Mouse (Mus musculus) CD4-positive helper T cell, adult 2 months (primary cell): Measurements from ENCODE around the gene Atxn7l1.
A peak's percentile ranks its signal among the peaks of the same experiment; 100 is the strongest.

Experiments used
- DNase-seq: peaks from one replicate; pipeline ENCODE4 v3.0.0-alpha.2; 2012; ENCODE audit warnings: low read depth, missing footprints, low spot score

The Atxn7l1 gene

DNA sequence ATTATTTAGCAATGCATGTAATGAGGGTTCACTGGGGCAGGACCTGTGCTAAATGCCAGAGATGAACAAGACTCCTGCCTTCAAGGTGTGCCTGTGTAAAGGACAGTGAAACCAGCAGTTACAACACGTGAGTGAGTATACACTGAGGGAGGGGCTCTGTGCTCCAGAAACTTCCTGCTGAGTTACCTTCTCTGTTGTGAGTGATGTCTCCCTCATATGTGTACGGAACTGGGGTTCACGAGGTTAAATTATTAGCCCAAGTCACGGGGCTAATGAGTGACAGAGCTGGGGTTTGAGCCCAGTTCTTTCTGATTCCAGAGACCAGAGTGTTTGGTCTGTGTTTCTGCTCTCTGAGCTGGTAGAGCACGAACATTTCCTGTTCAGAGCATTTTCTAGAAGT lies 168.3 kb downstream of the Atxn7l1 start:
- peak; percentile 58 for DNase-seq

DNA sequence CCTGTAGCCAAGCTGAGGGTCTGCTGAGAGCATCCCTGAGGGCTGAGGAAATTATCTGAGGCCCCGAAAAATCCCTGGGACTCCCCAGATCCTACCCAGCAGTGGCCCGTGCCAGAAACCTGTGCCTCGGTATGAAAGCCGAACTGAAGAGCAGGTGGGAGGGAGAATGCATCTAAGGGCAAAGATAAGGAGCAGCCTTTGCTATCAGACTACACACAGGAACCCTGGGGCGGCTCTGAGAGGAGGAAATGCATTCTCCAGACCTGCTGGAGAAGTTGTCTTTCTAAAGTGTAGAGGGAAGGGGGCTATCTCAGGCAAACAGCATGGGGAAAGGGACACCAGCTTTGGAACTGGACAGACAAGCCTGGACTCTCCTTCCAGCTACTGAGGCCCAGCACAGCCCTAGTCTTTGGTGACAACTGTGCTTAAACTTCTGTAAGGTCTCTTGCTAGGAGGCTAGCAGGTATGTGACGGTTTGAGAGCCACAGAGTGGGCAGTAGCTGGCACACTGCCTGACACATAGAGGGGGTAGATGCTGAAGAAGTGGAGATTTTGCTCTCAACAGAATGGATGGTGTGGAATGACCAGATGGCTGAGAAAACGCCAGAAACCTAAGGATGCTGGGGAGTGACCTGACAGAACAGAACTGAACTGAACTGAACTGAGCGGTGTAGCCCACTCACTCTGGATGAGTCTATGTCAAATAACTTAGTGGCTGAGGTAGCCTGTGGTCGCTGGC lies 170.5 kb downstream of the Atxn7l1 start:
- DNase-seq = no peak

DNA sequence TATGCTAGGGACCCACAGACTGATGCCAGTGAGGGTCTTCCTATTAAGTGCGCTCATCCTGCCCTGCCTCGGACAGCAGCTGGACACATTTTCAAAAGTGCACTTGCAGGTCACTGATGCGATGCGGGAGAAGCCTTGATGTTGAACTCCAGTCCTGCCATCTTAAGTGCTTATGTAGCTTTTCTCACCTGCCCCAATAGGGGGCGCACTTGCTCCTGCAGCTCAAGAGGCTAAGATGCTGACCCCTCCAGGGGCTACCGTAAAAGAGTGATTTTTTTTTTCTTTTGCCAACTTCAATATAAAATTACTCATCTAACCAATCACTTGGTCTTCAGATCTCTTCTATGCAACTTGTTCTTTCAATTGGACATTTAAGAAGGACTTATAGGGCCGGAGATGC lies 175.1 kb downstream of the Atxn7l1 start:
- DNase-seq = peak; percentile 37

DNA sequence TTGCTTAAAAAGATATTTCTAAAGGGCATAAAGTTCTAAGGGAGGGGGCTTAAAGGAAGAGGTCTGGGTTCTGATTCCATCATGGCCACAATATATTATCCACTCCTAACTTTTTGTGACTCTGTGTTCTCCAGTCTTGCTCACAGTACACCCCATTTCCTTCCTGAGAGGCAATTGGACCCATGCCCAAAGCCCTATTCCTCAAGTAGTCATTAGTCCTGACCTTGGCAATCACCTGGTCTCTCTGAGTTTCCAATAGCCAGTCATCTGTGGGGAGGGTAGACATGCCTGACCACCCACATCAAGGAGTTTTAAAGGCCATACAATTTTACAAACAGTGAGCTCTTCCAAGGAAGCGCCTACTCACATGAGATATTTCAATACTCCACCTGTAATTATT lies 176.3 kb downstream of the Atxn7l1 start:
- DNase-seq = no peak

DNA sequence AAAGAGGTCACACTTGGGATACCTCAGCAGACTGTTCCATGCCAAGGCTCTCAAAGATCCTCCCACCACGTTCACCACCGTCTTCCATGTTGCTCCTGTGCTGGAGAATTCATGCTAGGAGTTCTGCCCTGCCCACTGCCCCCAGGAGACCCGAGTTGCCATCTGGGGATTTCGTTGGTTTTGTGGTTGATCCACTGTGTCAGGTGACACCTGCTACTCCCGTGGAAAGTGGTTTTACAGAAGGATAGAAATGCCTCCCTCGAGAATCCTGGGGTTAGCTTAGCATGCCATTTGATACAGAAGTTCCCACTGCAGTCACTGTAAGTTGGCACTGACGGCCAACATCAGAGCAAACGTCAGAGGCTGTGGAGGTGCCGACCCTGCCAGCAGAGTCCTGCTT lies 177.9 kb downstream of the Atxn7l1 start:
- no peak for DNase-seq

DNA sequence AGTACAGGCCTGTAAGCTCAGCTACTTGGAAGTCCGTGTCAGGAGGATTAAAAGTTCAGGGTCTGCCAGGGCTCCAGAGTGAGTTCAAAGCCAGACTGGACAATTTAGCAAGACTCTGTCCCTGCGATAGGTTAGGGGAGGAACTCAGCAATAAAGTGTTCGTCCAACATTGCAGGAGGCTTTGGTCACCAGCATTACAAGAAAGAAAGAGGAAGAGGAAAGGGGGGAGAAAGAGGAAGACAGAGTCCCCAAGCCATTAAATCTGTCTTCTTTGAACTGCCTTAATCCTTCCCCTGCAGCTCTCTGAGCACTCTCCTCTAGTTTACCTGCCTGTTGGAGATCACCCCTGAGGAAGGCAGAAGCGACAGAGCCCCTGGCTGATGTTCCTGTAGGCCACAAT lies 184.6 kb downstream of the Atxn7l1 start:
- DNase-seq = no peak

DNA sequence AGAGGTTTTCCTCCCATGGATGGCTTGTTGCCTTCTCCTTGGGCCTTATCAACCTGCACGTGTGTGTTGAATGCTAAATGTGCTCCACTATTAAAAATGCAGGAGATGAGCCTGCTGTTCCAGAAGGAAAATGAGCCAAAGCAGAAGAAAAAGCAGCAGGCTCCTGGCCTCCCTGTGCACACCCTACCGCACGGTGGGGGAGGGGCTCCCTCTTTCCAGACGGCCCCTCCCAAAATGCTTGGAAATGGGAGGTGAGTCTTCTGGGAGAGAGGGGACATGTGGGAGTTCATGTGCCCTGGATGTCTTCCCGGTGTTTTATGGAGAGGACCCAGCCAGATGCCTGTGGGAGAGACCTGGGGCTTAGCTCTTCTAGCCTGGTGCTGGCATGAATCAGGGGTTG lies 185.3 kb downstream of the Atxn7l1 start:
- no peak for DNase-seq

DNA sequence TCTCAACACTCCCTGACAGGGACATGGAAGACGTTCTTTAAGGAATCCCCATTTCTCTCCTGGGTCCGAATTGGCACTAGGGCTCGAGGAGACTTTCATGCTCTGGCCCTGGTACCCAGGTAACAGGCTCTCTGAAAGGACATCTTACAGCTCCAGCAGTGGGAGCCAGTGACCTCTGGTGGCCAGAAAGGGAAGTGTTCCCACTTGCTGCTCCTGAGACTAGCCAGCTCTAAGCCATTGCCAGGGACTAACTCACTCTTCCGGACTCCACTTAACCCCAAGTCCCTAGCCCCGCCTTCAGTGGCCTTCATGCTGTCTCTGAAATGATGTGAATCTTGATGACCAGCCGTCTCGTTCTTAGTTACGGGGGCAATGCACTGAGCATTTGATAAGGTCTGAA lies 186.4 kb downstream of the Atxn7l1 start:
- peak; percentile 79 for DNase-seq

DNA sequence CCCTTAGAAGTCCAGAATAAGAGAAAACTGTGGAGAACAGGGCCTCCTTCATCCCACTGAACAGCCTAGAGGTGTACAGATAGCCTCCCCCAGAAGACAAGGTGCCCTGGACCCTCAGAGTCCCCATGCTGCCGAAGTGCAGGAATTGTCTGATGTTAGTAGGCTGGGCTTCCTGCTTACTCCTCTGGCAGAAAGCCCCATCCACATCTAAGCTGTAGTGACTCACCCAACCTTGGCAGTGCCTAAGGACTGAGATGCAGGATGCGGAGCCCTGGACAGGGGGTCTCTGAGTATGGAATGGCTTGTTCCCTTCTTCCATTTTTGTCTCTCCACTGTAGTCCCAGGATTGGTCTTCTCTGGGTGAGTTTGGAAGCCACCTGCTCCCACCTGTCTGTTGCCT lies 187.0 kb downstream of the Atxn7l1 start:
- DNase-seq = no peak

DNA sequence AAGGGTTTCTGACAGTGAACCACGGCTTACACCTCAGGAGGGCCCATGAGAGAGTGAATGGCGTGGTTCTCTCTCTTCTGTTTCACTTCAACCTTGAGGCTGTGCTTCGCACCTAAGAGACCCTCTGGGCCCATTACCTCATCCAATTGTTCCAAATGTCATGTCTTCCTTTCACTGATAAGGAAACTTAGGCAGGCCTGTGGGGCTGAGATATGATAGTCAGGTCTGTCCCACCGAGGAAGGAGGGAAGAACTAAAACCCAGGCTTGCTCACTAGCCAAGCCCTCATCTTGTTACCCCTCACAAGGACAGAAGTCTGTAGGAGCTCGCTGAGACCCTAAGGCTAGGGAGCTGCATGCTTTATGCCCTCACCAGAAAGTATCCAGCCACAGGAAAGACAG lies 187.5 kb downstream of the Atxn7l1 start:
- no peak for DNase-seq

DNA sequence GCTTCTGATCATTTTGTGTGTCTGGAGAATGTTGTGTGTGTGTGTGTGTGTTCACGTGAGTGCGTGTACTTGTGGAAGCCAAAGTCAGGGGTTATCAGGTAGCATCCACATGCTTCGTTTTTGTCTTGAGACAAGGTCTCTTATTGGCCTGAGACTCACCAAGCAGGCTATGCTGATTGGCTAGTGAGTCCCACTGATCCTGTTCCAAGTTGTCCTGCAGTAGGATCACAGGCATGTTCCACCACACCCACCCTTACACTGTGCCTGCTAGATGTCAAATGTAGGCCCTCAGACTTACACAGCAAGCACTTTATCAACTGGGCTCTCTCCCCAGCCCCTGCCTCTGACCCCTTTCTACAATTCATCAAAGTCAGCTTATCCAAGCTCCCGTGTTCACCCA lies 187.9 kb downstream of the Atxn7l1 start:
- DNase-seq = no peak

DNA sequence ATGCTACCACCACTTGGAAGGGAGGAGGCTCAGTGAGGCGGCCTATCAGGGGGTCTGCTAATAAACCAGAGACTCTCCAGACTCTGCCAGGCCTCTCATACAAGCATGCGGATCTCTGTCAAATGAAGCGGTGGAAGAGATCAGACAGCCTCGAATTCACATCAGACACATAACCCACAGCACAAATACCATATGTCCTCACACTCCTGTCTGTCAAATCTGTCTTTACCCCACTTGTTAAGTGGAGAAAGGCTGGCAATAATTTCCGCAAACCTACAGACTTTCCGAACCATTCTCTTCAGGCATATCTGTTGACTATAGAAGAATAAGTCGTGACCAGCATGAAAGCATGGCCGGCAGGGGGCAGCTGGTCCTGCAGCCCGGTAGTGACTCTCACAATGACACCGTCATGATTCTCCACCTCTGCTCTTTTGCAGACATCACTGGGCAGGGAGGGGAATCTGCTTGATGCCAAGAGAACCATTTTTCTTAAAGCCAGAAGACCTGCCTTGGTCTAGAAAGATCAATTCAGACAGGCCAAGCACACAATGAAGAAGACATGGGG lies 189.2 kb downstream of the Atxn7l1 start:
- DNase-seq = no peak

DNA sequence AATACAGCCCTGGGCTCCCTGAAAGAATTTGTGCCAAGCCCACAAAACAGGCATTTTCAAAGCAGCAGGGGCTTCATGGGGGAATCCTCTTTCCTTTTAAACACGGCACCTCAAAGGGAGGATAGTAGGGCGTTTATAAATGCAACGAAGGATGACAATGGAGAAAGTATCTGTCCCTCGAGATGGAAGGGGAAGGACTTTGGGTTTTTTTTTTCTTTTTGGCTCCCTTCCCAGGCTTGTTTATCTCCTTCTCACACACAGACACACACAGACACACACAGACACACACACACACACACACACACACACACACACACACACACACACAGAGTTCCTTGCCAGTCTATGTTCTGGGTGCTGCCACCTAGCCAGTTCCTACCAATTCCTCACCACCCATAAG lies 189.8 kb downstream of the Atxn7l1 start:
- DNase-seq = no peak

DNA sequence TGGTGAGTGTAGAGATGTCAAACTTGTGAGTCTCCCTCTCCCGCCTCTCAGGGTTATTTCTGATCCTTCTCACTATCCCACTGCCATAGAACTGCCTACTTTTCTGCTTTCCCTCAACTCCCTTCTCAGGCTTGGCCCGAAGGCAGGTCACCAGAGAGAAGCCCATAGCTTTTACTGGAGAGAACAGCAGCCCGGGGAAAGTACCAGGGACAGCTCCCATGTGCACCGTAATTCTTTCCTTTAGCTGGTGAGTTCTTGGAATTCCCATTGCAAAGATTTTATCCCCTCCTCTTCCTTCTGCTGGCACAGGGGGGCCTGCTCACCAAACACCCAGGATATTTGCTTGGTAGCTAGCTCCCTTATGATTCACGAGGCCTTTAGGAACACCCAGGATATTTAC lies 190.7 kb downstream of the Atxn7l1 start:
- DNase-seq = no peak

DNA sequence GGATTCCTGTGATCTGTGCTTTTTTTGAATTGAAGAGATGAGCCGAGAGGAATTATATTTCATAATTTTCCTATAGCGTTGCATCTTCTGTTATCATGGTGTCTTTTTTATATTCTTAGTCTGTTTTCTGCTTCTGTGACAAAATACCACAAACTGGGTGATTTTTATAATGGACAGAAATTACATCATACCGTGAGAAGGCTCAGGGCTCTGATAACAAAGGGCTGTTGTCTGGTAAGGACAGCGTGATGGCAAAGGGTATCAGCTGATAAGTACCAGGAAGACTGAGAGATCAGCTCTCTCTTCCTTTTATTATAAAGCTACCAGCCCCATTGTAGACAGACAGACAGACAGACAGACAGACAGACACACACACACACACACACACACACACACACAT lies 192.3 kb downstream of the Atxn7l1 start:
- DNase-seq = no peak

DNA sequence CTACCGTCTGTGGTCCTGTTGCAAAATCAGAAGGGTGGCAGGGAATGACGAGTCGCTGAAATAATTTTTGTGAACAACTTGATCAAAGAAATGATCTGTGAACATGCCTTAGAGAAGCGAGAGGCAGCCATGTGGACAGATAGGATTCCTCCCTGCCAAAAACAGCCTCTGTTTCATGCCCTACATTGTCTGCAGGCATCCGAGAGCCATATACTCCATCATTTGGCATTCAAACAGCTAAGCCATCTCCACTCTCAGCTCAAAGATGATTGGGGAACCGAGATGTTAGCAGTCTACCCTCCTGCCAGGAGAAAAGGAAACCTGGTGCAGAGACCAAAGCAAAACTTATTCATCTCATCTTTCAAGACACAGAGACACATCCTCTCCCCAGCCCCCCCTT lies 193.2 kb downstream of the Atxn7l1 start:
- DNase-seq = no peak

DNA sequence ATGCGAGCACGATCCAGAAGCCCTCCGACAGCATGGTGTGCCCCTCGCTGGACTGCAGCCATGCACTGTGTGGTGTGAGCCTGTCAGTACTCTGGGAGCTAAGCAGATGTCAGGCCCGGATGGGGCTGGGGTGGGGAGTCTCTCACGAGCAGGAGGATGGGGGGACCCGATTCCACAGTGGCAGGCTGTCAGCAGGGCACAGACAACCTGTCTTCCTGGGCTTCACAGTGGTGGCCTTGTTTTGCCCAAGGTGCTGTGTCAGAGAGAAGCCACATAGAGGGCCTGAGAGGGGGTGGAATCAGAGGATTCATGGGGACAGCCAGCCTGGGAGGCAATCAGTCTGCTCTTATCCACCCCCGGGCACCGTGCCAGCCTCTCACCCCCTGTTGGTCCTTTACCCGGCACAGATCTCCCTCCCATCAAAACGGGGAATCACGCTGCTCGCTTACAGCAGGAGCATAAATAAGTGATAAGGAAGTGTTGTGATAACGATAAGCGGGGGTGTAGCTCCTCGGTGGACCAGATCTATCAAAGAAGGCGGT lies 193.9 kb downstream of the Atxn7l1 start:
- DNase-seq = no peak

DNA sequence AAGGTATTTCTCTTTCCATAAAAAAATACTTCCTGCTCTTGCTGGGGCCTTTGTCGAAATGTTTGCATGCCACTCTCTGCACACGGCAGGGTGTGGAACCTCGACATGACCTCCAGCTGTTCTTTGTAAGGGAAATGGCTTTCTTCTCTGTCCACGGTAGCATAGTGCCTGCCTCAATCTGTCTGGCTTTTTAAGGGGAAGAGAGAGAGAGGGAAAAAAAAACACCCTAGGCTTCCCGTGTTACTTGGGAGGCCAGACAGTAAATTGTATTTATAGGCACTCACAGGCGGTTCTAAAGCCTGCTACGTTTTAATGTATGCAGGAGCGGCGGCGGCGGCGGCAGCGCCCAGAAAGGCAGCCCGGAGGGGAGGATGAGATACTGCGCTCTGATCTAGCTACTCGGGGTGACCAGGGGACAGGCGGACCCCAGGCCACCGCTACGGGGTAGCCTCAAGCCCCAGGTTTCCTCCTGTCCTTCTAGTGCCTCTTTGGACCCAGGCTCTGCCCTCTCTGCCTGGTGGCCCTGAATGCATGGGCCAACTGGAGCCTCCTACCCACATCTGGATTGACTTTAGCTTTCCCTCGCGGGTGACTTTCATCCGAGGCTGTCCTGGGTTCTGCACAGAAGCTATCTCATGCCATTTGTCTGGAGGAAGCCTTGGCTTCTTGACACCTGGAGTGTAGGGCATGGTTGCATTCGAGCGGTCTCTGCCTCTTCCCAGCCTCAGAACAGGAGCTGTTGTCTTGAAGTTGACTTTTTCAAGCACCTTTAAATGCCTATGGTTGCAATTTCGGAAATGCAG lies 197.7 kb downstream of the Atxn7l1 start:
- DNase-seq = no peak

DNA sequence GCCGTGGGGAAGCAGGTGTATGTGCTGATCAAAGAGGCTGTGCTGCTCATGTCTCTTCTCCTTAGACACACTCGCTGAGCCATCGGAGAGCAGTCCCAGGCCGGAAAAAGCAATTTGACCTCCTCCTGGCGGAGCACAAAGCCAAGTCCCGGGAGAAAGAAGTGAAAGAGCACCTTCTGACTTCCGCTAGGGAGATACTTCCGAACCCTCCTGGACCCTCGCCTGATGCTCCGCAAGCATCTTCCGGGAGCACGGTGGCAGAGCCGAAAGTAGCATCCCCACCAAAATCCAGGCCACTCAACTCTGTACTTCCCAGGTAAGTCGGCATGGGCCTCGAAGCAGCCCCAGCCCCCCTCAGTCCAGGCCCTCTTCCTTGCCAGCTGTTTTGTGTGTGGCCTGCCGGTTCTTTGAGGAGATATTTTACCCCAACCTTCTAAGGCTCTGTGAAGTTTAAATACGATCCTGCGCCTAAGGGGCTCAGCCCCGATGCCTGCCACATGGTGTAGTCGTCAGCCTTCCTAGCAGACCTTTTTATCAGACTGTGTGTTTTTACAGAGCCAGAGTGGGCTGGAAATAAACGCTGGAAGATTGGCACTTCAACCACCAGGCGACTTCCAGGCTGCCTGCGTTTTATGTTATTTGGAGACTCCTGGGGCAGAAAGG lies 198.4 kb downstream of the Atxn7l1 start:
- no peak for DNase-seq

DNA sequence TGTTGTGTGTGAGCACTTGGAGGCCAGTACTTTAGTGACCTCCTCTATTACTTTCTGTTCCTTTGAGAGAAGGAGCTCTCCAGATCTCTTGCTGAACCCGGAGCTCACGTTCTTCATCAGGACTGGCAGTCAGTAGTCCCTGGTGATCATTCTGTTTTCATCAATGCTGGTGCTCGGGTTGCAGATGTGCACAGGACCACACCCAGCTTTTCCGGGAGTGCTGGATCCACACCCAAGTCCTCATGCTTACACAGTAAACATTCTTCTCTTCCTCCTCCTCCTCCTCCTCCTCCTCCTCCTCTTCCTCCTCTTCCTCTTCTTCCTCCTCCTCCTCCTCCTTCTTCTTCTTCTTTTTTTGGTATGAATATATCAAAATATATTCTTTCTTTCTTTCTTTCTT lies 205.2 kb downstream of the Atxn7l1 start:
- DNase-seq = no peak

DNA sequence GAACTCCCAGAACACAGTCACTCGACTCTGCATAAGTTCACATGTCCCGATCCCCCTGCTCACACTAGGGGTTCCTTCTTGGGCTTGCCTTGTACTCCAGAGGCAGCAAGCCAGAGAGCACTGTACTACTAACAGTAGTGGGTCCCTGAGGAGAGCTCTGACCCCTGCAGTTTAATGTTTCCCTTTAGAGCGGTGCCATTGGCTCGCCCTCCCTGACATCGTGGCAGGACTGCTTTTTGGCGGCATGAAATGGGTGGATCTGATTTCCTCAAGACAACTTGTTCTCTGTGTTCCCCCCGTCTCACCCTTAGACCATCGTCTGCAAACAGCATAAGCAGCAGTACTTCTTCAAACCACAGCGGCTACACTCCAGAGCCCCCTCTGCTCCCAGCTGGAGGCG lies 210.9 kb downstream of the Atxn7l1 start:
- no peak for DNase-seq

DNA sequence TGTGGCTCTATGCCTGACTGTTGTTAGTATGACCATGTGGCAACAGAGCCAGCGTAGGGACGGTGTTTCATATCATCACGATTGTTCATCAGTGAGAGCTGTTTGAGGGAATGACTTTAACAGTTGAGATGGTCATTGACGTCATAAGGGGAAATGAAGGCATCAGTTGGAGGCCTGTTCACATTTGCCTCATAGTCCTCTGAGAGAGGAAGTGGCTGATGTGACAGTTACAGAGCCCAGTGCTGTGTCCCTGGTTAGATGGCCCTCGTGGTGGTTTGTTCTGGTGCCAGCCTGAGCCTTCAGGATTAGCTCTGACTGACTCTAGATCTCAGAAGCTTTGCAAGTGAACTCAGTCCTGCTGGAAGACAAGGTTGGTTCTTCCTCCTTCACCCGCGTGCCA lies 211.7 kb downstream of the Atxn7l1 start:
- DNase-seq = no peak
